Mouse (Mus musculus) urinary bladder, adult 18-20 months (tissue): ENCODE results near the gene Tradd.

Experiments
- DNase-seq, 2 experiments: peaks; one replicate each; pipeline ENCODE4 v3.0.0; 2022; ENCODE audit warnings: low spot score in 2 of 2, mixed read lengths in 2 of 2

The Tradd gene

GRCm38 (mm10) chr8:105270916-105271186 is 6.4 kb upstream of the Tradd start:
- DNase-seq: no peak

- DNase-seq: no peak
These were observed 5.9 kb upstream of the Tradd start for GRCm38 (mm10) chr8:105270101-105270915.

- peak; percentile 50 to 62 for DNase-seq
These were observed 5.1 kb upstream of the Tradd start, which contains the start of gene Hsf4 for GRCm38 (mm10) chr8:105269461-105269947. Gene Hsf4 (plus strand): TSS chr8:105269801.

- DNase-seq: no peak
These were observed 4.7 kb upstream of the Tradd start for GRCm38 (mm10) chr8:105269075-105269458.

GRCm38 (mm10) chr8:105268342-105269074 is 4.1 kb upstream of the Tradd start:
- DNase-seq: no peak

- DNase-seq: no peak
These were observed 2.4 kb upstream of the Tradd start for GRCm38 (mm10) chr8:105266775-105267174.

- DNase-seq: peak in 1 of 2 experiments; percentile 33
These were observed 719 bp upstream of the Tradd start for GRCm38 (mm10) chr8:105265128-105265527.

- no peak for DNase-seq
These were observed 1.0 kb downstream of the Tradd start for GRCm38 (mm10) chr8:105263244-105263912.

GRCm38 (mm10) chr8:105261326-105261980 is 3.0 kb downstream of the Tradd start:
- no peak for DNase-seq

GRCm38 (mm10) chr8:105260371-105261099 is 3.9 kb downstream of the Tradd start:
- DNase-seq: no peak

- DNase-seq: peak; percentile 37 to 61
These were observed 4.6 kb downstream of the Tradd start for GRCm38 (mm10) chr8:105259721-105260320.

- no peak for DNase-seq
These were observed 5.3 kb downstream of the Tradd start for GRCm38 (mm10) chr8:105258911-105259720.

- DNase-seq: no peak
These were observed 6.9 kb downstream of the Tradd start for GRCm38 (mm10) chr8:105257318-105258114.

GRCm38 (mm10) chr8:105254966-105255350 is 9.5 kb downstream of the Tradd start, which contains the start of gene B3gnt9:
Gene B3gnt9 (minus strand): TSS chr8:105255153.
- peak; percentile 46 to 78 for DNase-seq

- peak; percentile 83 to 87 for DNase-seq
These were observed 10.1 kb downstream of the Tradd start for GRCm38 (mm10) chr8:105254152-105254965.

GRCm38 (mm10) chr8:105253766-105254151 is 10.7 kb downstream of the Tradd start:
- DNase-seq: no peak

- no peak for DNase-seq
These were observed 11.5 kb downstream of the Tradd start for GRCm38 (mm10) chr8:105252680-105253537.
